Comparison of ENCODE assay signal across 8 mouse cellular contexts in the genomic region with DNA sequence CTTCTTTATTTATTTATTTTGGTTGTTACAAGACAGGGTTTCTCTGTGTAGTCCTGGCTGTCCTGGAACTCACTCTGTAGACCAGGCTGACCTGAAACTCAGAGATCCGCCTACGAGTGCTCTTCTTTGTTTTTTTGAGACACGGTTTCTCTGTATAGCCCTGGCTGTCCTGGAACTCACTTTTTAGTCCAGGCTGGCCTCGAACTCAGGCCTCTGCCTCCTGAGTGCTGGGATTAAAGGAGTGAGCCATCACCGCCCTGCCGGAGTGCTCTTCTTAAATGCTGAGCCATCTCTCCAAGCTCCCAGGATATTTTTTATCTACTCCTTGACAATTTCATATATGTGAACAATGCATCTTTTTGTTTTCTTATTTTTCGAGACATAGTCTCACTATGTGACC. TPM values are rescaled to one million over a fixed set of nuclear protein-coding genes. Genes with fewer than 3 reads are reported as not detected.
DNase-seq lines count a peak whose midpoint lies in the region; ATAC-seq and TF ChIP-seq lines count a peak whose summit lies in the region.

No protein-coding gene starts in this region.

- no peak overlapping the region for H3K27ac ChIP-seq in hindbrain, embryonic 11.5 days (ENCODE audit: low read depth, low read length)
- no peak overlapping the region; the same call in 1 of the 2 replicates for H3K27ac ChIP-seq in hindbrain, embryonic 10.5 days
- H3K27ac ChIP-seq in embryonic facial prominence, embryonic 10.5 days (replicated peaks) = no peak overlapping the region
- H3K27ac ChIP-seq in heart, embryonic 16.5 days (ENCODE audit: low read length) = peak overlapping the region; percentile 84
- H3K27ac ChIP-seq in liver, embryonic 16.5 days (ENCODE audit: low read length) = no peak overlapping the region
- no peak overlapping the region for H3K27ac ChIP-seq in thymus, adult 2 months (ENCODE audit: control insufficient read depth, insufficient read depth, low read length)

- peaks cover under 1% of the 10 kb centered on the region; the same call in 1 of the 2 replicates for H3K36me3 ChIP-seq in hindbrain, embryonic 11.5 days (ENCODE audit: control insufficient read depth, insufficient read depth, low read length)
- peaks cover 48% of the 10 kb centered on the region for H3K36me3 ChIP-seq in hindbrain, embryonic 10.5 days
- peaks cover 50% of the 10 kb centered on the region for H3K36me3 ChIP-seq in embryonic facial prominence, embryonic 10.5 days (replicated peaks)
- H3K36me3 ChIP-seq in heart, embryonic 16.5 days (ENCODE audit: control insufficient read depth, insufficient read depth) = peaks cover 23% of the 10 kb centered on the region
- H3K36me3 ChIP-seq in liver, embryonic 16.5 days (ENCODE audit: control insufficient read depth, insufficient read depth) = peaks cover 6% of the 10 kb centered on the region
- peaks cover 28% of the 10 kb centered on the region for H3K36me3 ChIP-seq in thymus, adult 2 months (ENCODE audit: control insufficient read depth, insufficient read depth, low read length)

- H3K9me3 ChIP-seq in hindbrain, embryonic 11.5 days (ENCODE audit: control insufficient read depth, low read length) = no peaks in the 10 kb centered on the region
- no peaks in the 10 kb centered on the region for H3K9me3 ChIP-seq in hindbrain, embryonic 10.5 days
- no peaks in the 10 kb centered on the region for H3K9me3 ChIP-seq in embryonic facial prominence, embryonic 10.5 days
- no peaks in the 10 kb centered on the region for H3K9me3 ChIP-seq in heart, embryonic 16.5 days (replicated peaks; ENCODE audit: control insufficient read depth, low read length)
- no peaks in the 10 kb centered on the region for H3K9me3 ChIP-seq in liver, embryonic 16.5 days (replicated peaks; ENCODE audit: control insufficient read depth, low read length)

- no peak overlapping the region for H3K9ac ChIP-seq in hindbrain, embryonic 11.5 days (ENCODE audit: low read depth, low read length)
- H3K9ac ChIP-seq in heart, embryonic 16.5 days (ENCODE audit: low read length) = no peak overlapping the region
- H3K9ac ChIP-seq in liver, embryonic 16.5 days (ENCODE audit: low read depth, low read length) = no peak overlapping the region

- ATAC-seq in hindbrain, embryonic 11.5 days (ENCODE audit: low FRiP score) = no peak
- no peak for ATAC-seq in heart, embryonic 16.5 days (replicated peaks; ENCODE audit: extremely low read depth, insufficient read depth, low FRiP score)
- no peak for ATAC-seq in liver, embryonic 16.5 days (ENCODE audit: low read depth)

- peak overlapping the region; percentile 81; the same call in 1 of the 2 replicates for H3K4me2 ChIP-seq in hindbrain, embryonic 11.5 days (replicated peaks; ENCODE audit: low read depth, low read length)
- H3K4me2 ChIP-seq in heart, embryonic 16.5 days (ENCODE audit: low read depth, low read length) = peak overlapping the region; percentile 72
- H3K4me2 ChIP-seq in liver, embryonic 16.5 days (ENCODE audit: low read depth, low read length) = peak overlapping the region; percentile 91

- H3K27me3 ChIP-seq in hindbrain, embryonic 11.5 days (ENCODE audit: control insufficient read depth, insufficient read depth, low read length) = no peaks in the 10 kb centered on the region
- no peaks in the 10 kb centered on the region for H3K27me3 ChIP-seq in hindbrain, embryonic 10.5 days (ENCODE audit: insufficient read depth, poor library complexity, severe bottlenecking)
- H3K27me3 ChIP-seq in embryonic facial prominence, embryonic 10.5 days (replicated peaks; ENCODE audit: low read depth, poor library complexity, severe bottlenecking) = no peaks in the 10 kb centered on the region
- H3K27me3 ChIP-seq in heart, embryonic 16.5 days (ENCODE audit: control insufficient read depth, insufficient read depth, low read length) = no peaks in the 10 kb centered on the region
- H3K27me3 ChIP-seq in liver, embryonic 16.5 days (ENCODE audit: control insufficient read depth, insufficient read depth, low read depth, low read length) = no peaks in the 10 kb centered on the region
- H3K27me3 ChIP-seq in thymus, adult 2 months (ENCODE audit: control insufficient read depth, insufficient read depth, low read length) = no peaks in the 10 kb centered on the region

- no peak for TF ChIP-seq CTCF in thymus, adult 2 months (IDR thresholded peaks at IDR 0.05; ENCODE audit: borderline replicate concordance, control insufficient read depth, extremely low read depth, insufficient read depth, low read length, poor library complexity)

- no peak for DNase-seq in hindbrain, embryonic 11.5 days (ENCODE audit: low spot score)
- DNase-seq in hindbrain, embryonic 10.5 days (ENCODE audit: low spot score) = no peak
- no peak for DNase-seq in embryonic facial prominence, embryonic 10.5 days (ENCODE audit: low spot score)
- DNase-seq in cerebellum, postnatal 10 days = no peak
- no peak for DNase-seq in thymus, adult 2 months
- no peak for DNase-seq in thymus, adult 18-20 months

- H3K4me1 ChIP-seq in hindbrain, embryonic 11.5 days (replicated peaks; ENCODE audit: control insufficient read depth, insufficient read depth, low read length) = peaks cover 4% of the 10 kb centered on the region
- peaks cover 22% of the 10 kb centered on the region for H3K4me1 ChIP-seq in hindbrain, embryonic 10.5 days (replicated peaks)
- peaks cover 19% of the 10 kb centered on the region for H3K4me1 ChIP-seq in embryonic facial prominence, embryonic 10.5 days
- peaks cover 11% of the 10 kb centered on the region for H3K4me1 ChIP-seq in heart, embryonic 16.5 days (ENCODE audit: control insufficient read depth, insufficient read depth, low read length)
- H3K4me1 ChIP-seq in liver, embryonic 16.5 days (ENCODE audit: control insufficient read depth, low read depth, low read length) = peaks cover 14% of the 10 kb centered on the region
- peaks cover 16% of the 10 kb centered on the region for H3K4me1 ChIP-seq in thymus, adult 2 months (replicated peaks; ENCODE audit: control insufficient read depth, insufficient read depth, low read length)

- H3K4me3 ChIP-seq in hindbrain, embryonic 11.5 days (ENCODE audit: low read depth, low read length) = no peak overlapping the region
- H3K4me3 ChIP-seq in hindbrain, embryonic 10.5 days = no peak overlapping the region
- peak overlapping the region; percentile 93 for H3K4me3 ChIP-seq in embryonic facial prominence, embryonic 10.5 days
- peak overlapping the region; percentile 76; the same call in 1 of the 2 replicates for H3K4me3 ChIP-seq in heart, embryonic 16.5 days (ENCODE audit: low read length)
- peak overlapping the region; percentile 89 for H3K4me3 ChIP-seq in liver, embryonic 16.5 days (ENCODE audit: low read depth, low read length)
- H3K4me3 ChIP-seq in thymus, adult 2 months (ENCODE audit: control insufficient read depth, insufficient read depth, low read length) = no peak overlapping the region

- no peak for TF ChIP-seq POLR2A in thymus, adult 2 months (IDR thresholded peaks at IDR 0.05; ENCODE audit: control insufficient read depth, extremely low read depth, insufficient read depth, low read length, poor library complexity)

- 90% methylated on average over 7 of the region's 7 CpGs for WGBS in hindbrain, embryonic 11.5 days
- 91% methylated on average over 7 of the region's 7 CpGs for WGBS in hindbrain, embryonic 10.5 days
- 87% methylated on average over 7 of the region's 7 CpGs for WGBS in embryonic facial prominence, embryonic 10.5 days
- 85% methylated on average over 7 of the region's 7 CpGs for whole genome bisulfite sequencing in heart, embryonic 16.5 days
- 80% methylated on average over 7 of the region's 7 CpGs for WGBS in liver, embryonic 16.5 days (ENCODE audit: insufficient replicate concordance)
- 95% methylated on average over 7 of the region's 7 CpGs for WGBS in thymus, adult 2 months

RNA-seq across cellular contexts. Expression of gene Qars, which starts 0.6 kb away (rescaled TPM):
- polyA plus RNA-seq in hindbrain, embryonic 11.5 days (2014; fragmentation: Nextera tagmentation; extraction: Ambion mirVana) = 98.1 and 101 TPM in 2 replicates
- 103 and 112 TPM in 2 replicates for polyA plus RNA-seq in hindbrain, embryonic 10.5 days (2016; fragmentation: Nextera tagmentation; extraction: Ambion mirVana)
- 118 and 119 TPM in 2 replicates for polyA plus RNA-seq in embryonic facial prominence, embryonic 10.5 days (2016; fragmentation: Nextera tagmentation; extraction: Ambion mirVana)
- polyA plus RNA-seq in heart, embryonic 16.5 days (2015; fragmentation: Nextera tagmentation; extraction: Ambion mirVana) = 70.4 and 83.2 TPM in 2 replicates
- 47.0 and 51.4 TPM in 2 replicates for polyA plus RNA-seq in liver, embryonic 16.5 days (2015; fragmentation: Nextera tagmentation; extraction: Ambion mirVana)
- polyA plus RNA-seq in thymus, adult 2 months (2012; rRNA removed) = 376 and 382 TPM in 2 replicates

RNA-seq across cellular contexts. Expression of gene Qrich1, which starts 9.7 kb away (rescaled TPM):
- polyA plus RNA-seq in hindbrain, embryonic 11.5 days (2014; fragmentation: Nextera tagmentation; extraction: Ambion mirVana) = 154 and 166 TPM in 2 replicates
- polyA plus RNA-seq in hindbrain, embryonic 10.5 days (2016; fragmentation: Nextera tagmentation; extraction: Ambion mirVana) = 153 and 168 TPM in 2 replicates
- polyA plus RNA-seq in embryonic facial prominence, embryonic 10.5 days (2016; fragmentation: Nextera tagmentation; extraction: Ambion mirVana) = 167 and 168 TPM in 2 replicates
- 82.2 and 82.5 TPM in 2 replicates for polyA plus RNA-seq in heart, embryonic 16.5 days (2015; fragmentation: Nextera tagmentation; extraction: Ambion mirVana)
- 42.7 and 44.2 TPM in 2 replicates for polyA plus RNA-seq in liver, embryonic 16.5 days (2015; fragmentation: Nextera tagmentation; extraction: Ambion mirVana)
- 200 and 225 TPM in 2 replicates for polyA plus RNA-seq in thymus, adult 2 months (2012; rRNA removed)

RNA-seq across cellular contexts. Expression of gene Usp19, which starts 16.5 kb away (rescaled TPM):
- polyA plus RNA-seq in hindbrain, embryonic 11.5 days (2014; fragmentation: Nextera tagmentation; extraction: Ambion mirVana) = 58.9 and 60.4 TPM in 2 replicates
- 86.5 and 87.8 TPM in 2 replicates for polyA plus RNA-seq in hindbrain, embryonic 10.5 days (2016; fragmentation: Nextera tagmentation; extraction: Ambion mirVana)
- polyA plus RNA-seq in embryonic facial prominence, embryonic 10.5 days (2016; fragmentation: Nextera tagmentation; extraction: Ambion mirVana) = 84.7 and 93.7 TPM in 2 replicates
- 60.1 and 63.5 TPM in 2 replicates for polyA plus RNA-seq in heart, embryonic 16.5 days (2015; fragmentation: Nextera tagmentation; extraction: Ambion mirVana)
- 25.7 and 28.6 TPM in 2 replicates for polyA plus RNA-seq in liver, embryonic 16.5 days (2015; fragmentation: Nextera tagmentation; extraction: Ambion mirVana)
- polyA plus RNA-seq in thymus, adult 2 months (2012; rRNA removed) = 318 and 335 TPM in 2 replicates

RNA-seq across cellular contexts. Expression of gene Lamb2, which starts 27.4 kb away (rescaled TPM):
- 11.3 and 13.4 TPM in 2 replicates for polyA plus RNA-seq in hindbrain, embryonic 11.5 days (2014; fragmentation: Nextera tagmentation; extraction: Ambion mirVana)
- 40.8 and 41.0 TPM in 2 replicates for polyA plus RNA-seq in hindbrain, embryonic 10.5 days (2016; fragmentation: Nextera tagmentation; extraction: Ambion mirVana)
- polyA plus RNA-seq in embryonic facial prominence, embryonic 10.5 days (2016; fragmentation: Nextera tagmentation; extraction: Ambion mirVana) = 33.2 and 33.5 TPM in 2 replicates
- 67.1 and 77.7 TPM in 2 replicates for polyA plus RNA-seq in heart, embryonic 16.5 days (2015; fragmentation: Nextera tagmentation; extraction: Ambion mirVana)
- polyA plus RNA-seq in liver, embryonic 16.5 days (2015; fragmentation: Nextera tagmentation; extraction: Ambion mirVana) = 9.7 and 10.7 TPM in 2 replicates
- 16.1 and 33.7 TPM in 2 replicates for polyA plus RNA-seq in thymus, adult 2 months (2012; rRNA removed)

RNA-seq across cellular contexts. Expression of gene Klhdc8b, which starts 45.5 kb away (rescaled TPM):
- 23.8 and 28.8 TPM in 2 replicates for polyA plus RNA-seq in hindbrain, embryonic 11.5 days (2014; fragmentation: Nextera tagmentation; extraction: Ambion mirVana)
- 29.5 and 41.3 TPM in 2 replicates for polyA plus RNA-seq in hindbrain, embryonic 10.5 days (2016; fragmentation: Nextera tagmentation; extraction: Ambion mirVana)
- polyA plus RNA-seq in embryonic facial prominence, embryonic 10.5 days (2016; fragmentation: Nextera tagmentation; extraction: Ambion mirVana) = 21.6 and 24.2 TPM in 2 replicates
- polyA plus RNA-seq in heart, embryonic 16.5 days (2015; fragmentation: Nextera tagmentation; extraction: Ambion mirVana) = 103 and 110 TPM in 2 replicates
- 13.3 and 14.8 TPM in 2 replicates for polyA plus RNA-seq in liver, embryonic 16.5 days (2015; fragmentation: Nextera tagmentation; extraction: Ambion mirVana)
- polyA plus RNA-seq in thymus, adult 2 months (2012; rRNA removed) = 16.9 and 21.0 TPM in 2 replicates

Comparison
In these comparisons a context has a peak if more than half of its experiments do, and no peak if none do; other contexts are left out.
1. H3K4me3 ChIP-seq: peak in embryonic facial prominence, embryonic 10.5 days (single experiment), heart, embryonic 16.5 days (single experiment) and liver, embryonic 16.5 days (single experiment); none in hindbrain, embryonic 11.5 days (single experiment), hindbrain, embryonic 10.5 days (single experiment) and thymus, adult 2 months (single experiment).
2. Peak in every context shown above with its lines, with median percentiles within 50 percentile points of each other: H3K4me2 ChIP-seq.